Mouse (Mus musculus) lung, adult 2 months (tissue): ENCODE results near the gene Fzr1.

Source experiments
- CTCF ChIP-seq: fragments of 200-500 bp; IDR thresholded peaks from 2 replicates; pipeline ENCODE4 v1.5.1; 2011; ENCODE audit warnings: mild to moderate bottlenecking, low read length, control low read depth; ENCODE audit not compliant: insufficient read depth
- POLR2A ChIP-seq: fragments of 200-500 bp; IDR thresholded peaks from 2 replicates; pipeline ENCODE4 v1.6.1; 2011; ENCODE audit warnings: low read depth, mild to moderate bottlenecking, control low read depth, low read length, borderline replicate concordance; ENCODE audit errors: extremely low read depth

DNA sequence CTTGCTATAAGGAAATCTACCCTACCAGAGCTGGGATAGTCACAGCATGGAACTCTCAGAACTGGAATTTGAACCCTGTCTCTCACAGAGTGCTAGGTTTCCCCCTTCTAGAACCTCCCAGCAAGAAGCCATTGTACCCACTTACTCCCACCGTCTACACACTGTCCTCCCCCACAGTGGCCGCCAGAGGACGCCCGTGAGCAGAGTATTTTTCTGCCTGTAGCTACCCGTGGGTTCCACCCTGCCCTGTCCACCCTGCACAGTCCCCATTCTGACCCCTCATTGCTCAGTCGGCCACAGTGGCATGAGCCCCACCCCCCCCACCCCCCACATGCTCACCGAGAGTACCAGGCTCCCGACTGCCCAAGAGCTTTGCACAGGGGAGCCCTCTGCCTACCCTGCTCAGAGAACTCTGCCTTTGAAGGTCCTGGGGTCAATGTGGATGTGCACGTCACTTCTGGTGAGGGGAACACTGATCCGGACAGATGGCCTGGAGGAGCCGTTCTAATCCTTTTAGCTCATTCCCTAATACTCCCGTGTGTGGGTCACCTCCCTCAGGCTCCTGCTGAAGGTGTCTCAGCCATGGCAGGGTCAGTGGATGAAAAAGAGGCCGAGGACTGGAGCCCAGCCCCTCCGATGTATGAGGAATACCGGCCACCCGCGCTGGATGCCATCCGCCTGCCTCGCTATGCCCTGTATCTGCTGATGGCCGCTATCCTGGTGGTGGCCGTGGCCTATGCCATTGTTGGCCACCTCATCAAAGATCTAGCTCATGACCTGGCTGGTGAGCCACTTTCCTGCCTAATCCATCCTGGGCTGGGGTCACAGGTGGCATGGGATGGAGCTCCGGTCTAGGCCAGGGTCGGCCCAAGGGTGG, 11.7 kb upstream of the Fzr1 start:
- TF ChIP-seq CTCF, result peak; percentile 94
- no peak for TF ChIP-seq POLR2A
